Mouse (Mus musculus) stomach, embryonic 16.5 days (tissue): Measurements from ENCODE around the gene Hist1h2aa. TPM values are rescaled to one million over a fixed set of nuclear protein-coding genes. Genes with fewer than 3 reads are reported as not detected.

ENCODE experiments used
- ATAC-seq: fragments of 200-750 bp; cut with Nextera tagmentation; 2 replicates; pipeline ENCODE4 v1.8.0; 2017; ENCODE audit warnings: moderate number of reproducible peaks, moderate TSS enrichment; ENCODE audit not compliant: insufficient read depth, low FRiP score
- H3K27ac ChIP-seq: fragments of 300-500 bp; sonication (generic); 2 replicates; pipeline ENCODE4 v1.5.1; 2014; ENCODE audit warnings: low read length
- H3K27me3 ChIP-seq: fragments of 300-500 bp; sonication (generic); 2 replicates; pipeline ENCODE4 v1.6.1; 2014; ENCODE audit warnings: low read length, control low read depth, mixed read lengths; ENCODE audit not compliant: control insufficient read depth, insufficient read depth
- H3K36me3 ChIP-seq: fragments of 300-500 bp; sonication (generic); 2 replicates; pipeline ENCODE4 v1.6.1; 2014; ENCODE audit warnings: low read length; ENCODE audit not compliant: control insufficient read depth, insufficient read depth
- H3K4me1 ChIP-seq: fragments of 300-500 bp; sonication (generic); 2 replicates; pipeline ENCODE4 v1.6.1; 2014; ENCODE audit warnings: low read length, control low read depth, mixed read lengths; ENCODE audit not compliant: control insufficient read depth, insufficient read depth
- H3K4me2 ChIP-seq: fragments of 300-500 bp; sonication (generic); 2 replicates; pipeline ENCODE4 v1.6.1; 2014; ENCODE audit warnings: low read depth, low read length, mixed read lengths
- H3K4me3 ChIP-seq: fragments of 300-500 bp; sonication (generic); replicated peaks from 2 replicates; pipeline ENCODE4 v1.5.1; 2014; ENCODE audit warnings: mild to moderate bottlenecking, low read length
- H3K9ac ChIP-seq: fragments of 300-500 bp; sonication (generic); 2 replicates; pipeline ENCODE4 v1.6.1; 2014; ENCODE audit warnings: low read length
- H3K9me3 ChIP-seq: fragments of 300-500 bp; sonication (generic); replicated peaks from 2 replicates; pipeline ENCODE4 v1.6.1; 2016; ENCODE audit warnings: low read length, control low read depth; ENCODE audit not compliant: control insufficient read depth
- WGBS: fragments of 180-500 bp; shearing (Covaris S2); extraction: QIAGEN DNeasy Blood & Tissue Kit; methylation state at CpG from one replicate; pipeline ENCODE4 v1.1.7; 2014; 5-methylcytosine and 5-hydroxymethylcytosine counted together
- microRNA-seq: library from miRNA; unstranded; fragments of <30 nt; microRNA quantifications from one replicate; pipeline ENCODE4, GENCODE M21; 2016
- polyA plus RNA-seq: library from polyadenylated mRNA; unstranded; fragments of >200 nt; fragmentation: Nextera tagmentation; extraction: Ambion mirVana; gene quantifications from 2 replicates; pipeline ENCODE4 v1.2.1, GENCODE M21; 2015

Hist1h2aa gene
- polyA plus RNA-seq, 1 experiment from 2014 or later: not detected

DNA sequence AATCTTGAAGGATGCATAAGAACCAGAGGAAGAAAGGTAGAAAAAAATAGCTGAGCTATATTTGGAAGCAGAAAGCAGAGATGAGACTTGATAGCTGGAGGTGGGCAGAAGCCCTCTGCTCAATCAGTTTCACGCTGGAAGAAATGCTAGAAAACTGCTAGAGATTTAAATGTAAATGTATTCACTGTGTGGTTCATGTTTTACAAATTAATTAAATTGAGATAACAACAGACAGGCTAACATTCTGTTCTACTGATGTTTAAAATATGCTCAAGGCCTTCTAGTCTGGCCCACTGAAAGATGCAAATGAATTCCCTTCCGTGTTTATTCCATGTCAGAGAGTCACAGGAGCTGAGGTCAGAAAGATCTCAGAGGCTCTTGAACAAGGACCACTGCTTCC lies 37.6 kb downstream of the Hist1h2aa start:
- H3K36me3 ChIP-seq: no peaks in the 10 kb centered on the region
- H3K9ac ChIP-seq: no peak overlapping the region
- H3K27me3 ChIP-seq: no peaks in the 10 kb centered on the region
- no peaks in the 10 kb centered on the region for H3K9me3 ChIP-seq
- H3K4me1 ChIP-seq: no peaks in the 10 kb centered on the region
- H3K27ac ChIP-seq: no peak overlapping the region
- ATAC-seq: no peak
- no peak overlapping the region for H3K4me3 ChIP-seq
- no peak overlapping the region for H3K4me2 ChIP-seq
- WGBS: 54% methylated on average over 2 of the region's 2 CpGs

DNA sequence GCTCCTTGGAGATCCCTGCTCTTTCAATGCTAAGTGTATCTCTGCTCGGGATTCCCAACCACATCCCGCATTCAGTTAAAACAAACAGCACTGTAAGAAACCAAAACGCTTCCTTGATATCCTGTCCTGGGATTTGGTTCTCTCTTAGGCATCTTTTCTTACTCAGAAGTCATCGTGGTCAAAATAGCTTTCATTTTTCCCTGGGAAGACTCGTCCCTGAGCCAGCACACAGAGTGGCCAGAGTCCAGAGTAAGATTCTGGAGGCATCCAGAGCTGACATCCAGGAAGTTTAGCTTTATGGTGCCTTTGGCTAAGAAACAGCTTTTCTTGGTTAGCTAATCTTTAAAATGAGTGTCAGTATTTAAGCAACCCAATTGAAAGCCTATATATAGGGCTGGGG lies 38.0 kb downstream of the Hist1h2aa start:
- Histone ChIP-seq H3K27ac (no peak overlapping the region), H3K4me1 (no peaks in the 10 kb centered on the region), H3K9me3 (no peaks in the 10 kb centered on the region), H3K4me2 (no peak overlapping the region), H3K9ac (no peak overlapping the region), H3K4me3 (no peak overlapping the region), H3K36me3 (no peaks in the 10 kb centered on the region), H3K27me3 (no peaks in the 10 kb centered on the region)
- no peak for ATAC-seq
- WGBS: 48% methylated on average over 5 of the region's 5 CpGs

Small RNA genes within 50 kb of the gene (microRNA-seq; reads per million reads assigned to microRNA genes)
- not detected for gene Gm44344

Other genes with a start within 250 kb of the Hist1h2aa start
- gene Hist1h1t, start 238.6 kb upstream of the Hist1h2aa start, polyA plus RNA-seq: 0.14 TPM in 1 of 2 replicates, not detected in the other
- 4.5 and 4.8 TPM in 2 replicates for gene Hist1h4c, start 236.0 kb upstream of the Hist1h2aa start, polyA plus RNA-seq
- 8.8 and 9.6 TPM in 2 replicates for gene Hfe, start 223.6 kb upstream of the Hist1h2aa start, polyA plus RNA-seq
- 53.4 and 58.0 TPM in 2 replicates for gene Hist1h1c, start 195.7 kb upstream of the Hist1h2aa start, polyA plus RNA-seq
- 3.1 and 3.7 TPM in 2 replicates for gene Hist1h3c, start 188.9 kb upstream of the Hist1h2aa start, polyA plus RNA-seq
- 1.00 and 2.9 TPM in 2 replicates for gene Hist1h2bb, start 187.7 kb upstream of the Hist1h2aa start, polyA plus RNA-seq
- gene Hist1h2ab, start 183.3 kb upstream of the Hist1h2aa start, polyA plus RNA-seq: 16.2 and 26.2 TPM in 2 replicates
- gene Hist1h3b, start 182.2 kb upstream of the Hist1h2aa start, polyA plus RNA-seq: 7.0 and 7.5 TPM in 2 replicates
- 1.2 and 3.7 TPM in 2 replicates for gene Hist1h4b, start 177.4 kb upstream of the Hist1h2aa start, polyA plus RNA-seq
- gene Hist1h4a, start 173.2 kb upstream of the Hist1h2aa start, polyA plus RNA-seq: 0.28 and 1.5 TPM in 2 replicates
- gene Hist1h3a, start 172.1 kb upstream of the Hist1h2aa start, polyA plus RNA-seq: 2.0 and 3.5 TPM in 2 replicates
- gene Hist1h1a, start 170.8 kb upstream of the Hist1h2aa start, polyA plus RNA-seq: 1.3 TPM in 2 replicates
- not detected in 2 replicates for gene Trim38, start 164.5 kb upstream of the Hist1h2aa start, polyA plus RNA-seq
- gene Slc17a2, start 127.5 kb upstream of the Hist1h2aa start, polyA plus RNA-seq: 0.06 and 0.11 TPM in 2 replicates
- 0.27 and 0.41 TPM in 2 replicates for gene Slc17a3, start 95.0 kb upstream of the Hist1h2aa start, polyA plus RNA-seq
- 0.22 TPM in 1 of 2 replicates, not detected in the other for gene Slc17a1, start 66.7 kb upstream of the Hist1h2aa start, polyA plus RNA-seq
- gene Slc17a4, start 19.5 kb upstream of the Hist1h2aa start, polyA plus RNA-seq: 2.7 and 3.1 TPM in 2 replicates
- gene Hist1h2ba, start 306 bp upstream of the Hist1h2aa start, polyA plus RNA-seq: not detected in 2 replicates
- gene Scgn, start 56.8 kb downstream of the Hist1h2aa start, polyA plus RNA-seq: 4.9 and 6.1 TPM in 2 replicates